Mouse (Mus musculus): Measurements from ENCODE around the gene Cttnbp2.

Gene Cttnbp2

DNA sequence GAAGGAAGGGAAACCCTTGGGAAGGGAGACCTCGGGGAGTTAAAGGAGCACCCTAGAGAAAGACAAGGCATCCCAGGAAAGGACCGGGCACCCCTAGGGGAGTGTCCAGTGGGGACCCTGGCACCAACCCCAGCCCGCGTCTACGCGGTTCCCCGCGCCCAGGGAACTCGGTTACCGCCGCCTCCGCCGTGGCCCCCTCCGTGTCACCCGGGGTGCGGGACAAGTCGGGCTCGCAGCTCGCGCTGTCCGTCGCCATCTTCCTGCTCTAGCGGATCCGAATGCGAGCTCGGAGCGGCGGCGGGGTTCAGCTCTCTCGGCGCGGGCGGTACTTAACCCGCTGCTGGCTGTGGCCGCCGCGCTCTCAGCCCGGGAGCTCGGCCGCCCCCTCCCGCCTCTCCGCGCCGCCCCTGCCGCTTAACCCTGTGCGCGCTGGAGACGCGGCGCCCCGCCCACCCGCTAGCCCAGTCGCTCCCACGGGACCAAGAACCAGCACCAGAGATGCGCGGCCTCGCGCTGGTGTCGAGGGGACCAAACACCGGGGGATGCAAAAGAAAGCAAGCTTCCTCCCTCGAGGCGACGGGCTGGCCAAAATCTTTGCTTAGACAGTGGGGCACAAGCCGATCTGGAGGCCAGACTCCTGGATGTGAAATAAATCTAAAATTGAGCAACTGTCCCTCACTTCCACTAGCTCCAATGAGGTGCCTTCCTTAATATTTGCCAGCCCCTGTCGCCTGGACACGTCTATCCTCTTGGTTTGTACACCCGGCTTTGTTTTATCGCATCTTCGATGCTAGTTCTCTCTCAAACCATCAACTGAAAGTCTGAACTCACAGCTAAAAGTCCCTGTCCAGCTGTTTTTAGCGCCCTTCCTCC lies at the start of gene Cttnbp2:
TSS of gene Cttnbp2 (minus strand) at position 364 of the 873 bp plus-strand sequence.
- no peak for DNase-seq (ENCODE audit: low read depth, low spot score)

DNA sequence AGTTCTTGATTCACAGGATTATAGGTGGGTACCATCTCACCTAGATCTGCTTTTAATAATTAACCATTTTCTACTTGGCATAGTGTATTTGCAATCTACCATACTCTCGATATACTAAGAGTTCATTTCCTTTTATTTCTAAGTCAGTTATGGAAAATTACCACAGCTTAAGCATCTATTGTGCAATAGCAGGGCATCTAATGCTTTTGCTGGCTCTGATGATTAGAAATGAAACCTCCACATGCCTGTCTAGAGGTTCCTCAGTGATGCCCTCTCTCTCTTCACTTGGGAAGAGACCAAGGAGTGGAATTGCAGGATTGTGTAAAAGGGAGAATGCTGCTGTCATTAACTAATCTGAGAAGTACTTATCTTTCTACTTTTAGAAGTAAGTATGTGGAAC lies 44.4 kb upstream of the Cttnbp2 start:
- no peak for DNase-seq (ENCODE audit: low read depth, low spot score)

DNA sequence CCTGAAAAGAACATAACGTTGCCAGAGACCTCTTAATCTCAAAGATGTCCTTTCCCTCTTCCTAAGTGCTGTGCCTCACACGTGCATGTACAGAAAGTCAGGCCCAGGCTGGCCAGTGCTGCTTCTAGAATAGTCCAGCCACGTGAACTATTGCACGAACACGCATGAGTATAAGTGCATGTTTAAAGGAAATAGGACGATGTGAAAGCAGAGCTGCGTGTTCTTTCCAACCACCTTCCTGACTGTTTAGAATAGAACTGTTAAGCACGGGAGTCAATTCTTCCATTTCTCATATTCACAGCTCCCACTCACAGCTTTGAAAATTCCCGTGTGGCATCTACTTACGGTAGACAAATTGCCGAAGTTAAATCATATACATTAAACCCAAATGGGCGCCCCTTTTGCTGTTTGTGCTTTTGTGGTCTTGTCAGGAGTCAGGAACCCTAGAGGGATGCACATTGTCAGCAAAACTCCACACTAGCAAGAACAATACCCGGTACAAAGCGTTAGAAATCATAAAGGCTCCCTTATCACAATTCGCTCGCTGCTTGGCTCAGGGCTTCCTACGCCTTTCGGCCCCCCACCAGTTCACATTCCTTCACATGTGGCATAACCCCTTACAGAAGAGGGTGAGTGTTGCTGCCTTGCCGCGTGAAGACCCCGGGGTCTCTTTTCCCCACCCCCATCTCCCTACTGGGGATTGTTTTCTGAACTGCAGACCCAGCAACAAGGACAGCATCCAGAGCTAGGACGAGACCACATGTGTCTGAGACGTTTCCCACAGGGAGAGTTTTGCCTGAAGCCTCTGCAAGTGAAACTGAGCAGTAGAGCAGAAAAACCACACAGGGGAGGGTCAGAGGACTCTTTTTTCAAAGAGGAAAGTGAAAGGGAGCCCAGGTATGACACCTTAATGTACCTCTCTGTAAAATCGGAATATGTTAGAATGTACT lies 33.1 kb upstream of the Cttnbp2 start:
- no peak for DNase-seq (ENCODE audit: low read depth, low spot score)

DNA sequence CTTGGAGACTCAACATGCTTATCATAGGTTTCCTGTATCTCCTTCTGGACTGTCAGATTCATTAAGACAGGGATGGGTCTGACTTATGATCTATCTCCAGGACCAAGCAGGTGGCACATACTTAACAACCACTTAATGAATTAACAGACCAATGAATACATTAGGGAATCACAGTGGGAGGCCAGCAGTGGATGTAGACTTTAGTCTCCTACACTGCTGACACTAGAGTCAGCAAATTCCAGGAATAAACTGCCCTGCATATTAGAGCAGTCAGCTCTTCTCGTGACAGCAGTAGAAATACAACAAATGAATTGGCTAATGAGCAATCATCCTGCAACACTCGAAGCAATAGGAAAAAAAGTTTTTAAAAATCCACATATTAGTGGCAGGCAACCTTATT lies 29.2 kb upstream of the Cttnbp2 start:
- DNase-seq (ENCODE audit: low read depth, low spot score): no peak

DNA sequence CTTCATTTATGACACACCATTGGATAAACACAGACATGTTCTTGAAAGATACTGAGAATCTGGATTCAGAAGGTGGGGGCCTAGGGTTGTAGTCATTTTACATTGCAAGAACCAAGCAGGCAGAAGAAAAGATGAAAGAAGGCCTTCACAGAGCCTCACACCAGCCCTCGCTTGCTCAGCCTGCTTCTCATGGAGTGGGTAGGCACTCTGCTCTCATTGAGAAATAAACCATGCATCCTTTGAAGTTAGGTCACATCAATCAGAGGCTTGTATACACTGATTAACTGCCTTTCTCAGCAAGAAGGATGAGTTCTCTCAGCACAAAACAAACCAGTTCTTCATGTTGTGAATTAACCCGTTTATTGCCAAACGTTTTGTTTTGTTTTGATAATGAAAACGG lies 25.8 kb upstream of the Cttnbp2 start:
- DNase-seq (ENCODE audit: low read depth, low spot score): no peak

DNA sequence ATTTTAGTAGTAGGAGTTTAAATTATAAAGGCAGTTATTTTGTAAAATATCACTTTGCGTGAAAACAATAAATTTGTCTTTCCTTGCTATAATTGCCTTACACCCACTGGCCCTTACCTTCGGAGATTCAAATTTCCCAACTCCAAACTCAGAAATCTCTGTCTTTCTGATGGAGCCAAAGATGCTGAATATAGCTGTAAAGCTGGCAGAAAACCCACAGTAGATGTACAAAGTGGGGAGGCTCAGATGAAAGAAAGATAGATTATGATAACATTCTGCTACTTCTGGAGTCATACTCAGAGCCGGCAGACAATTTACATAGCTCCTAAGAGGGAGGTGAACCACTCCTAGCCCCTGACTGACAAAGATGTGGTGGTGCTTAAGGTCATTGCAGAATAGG lies 15.8 kb upstream of the Cttnbp2 start:
- no peak for DNase-seq (ENCODE audit: low read depth, low spot score)

DNA sequence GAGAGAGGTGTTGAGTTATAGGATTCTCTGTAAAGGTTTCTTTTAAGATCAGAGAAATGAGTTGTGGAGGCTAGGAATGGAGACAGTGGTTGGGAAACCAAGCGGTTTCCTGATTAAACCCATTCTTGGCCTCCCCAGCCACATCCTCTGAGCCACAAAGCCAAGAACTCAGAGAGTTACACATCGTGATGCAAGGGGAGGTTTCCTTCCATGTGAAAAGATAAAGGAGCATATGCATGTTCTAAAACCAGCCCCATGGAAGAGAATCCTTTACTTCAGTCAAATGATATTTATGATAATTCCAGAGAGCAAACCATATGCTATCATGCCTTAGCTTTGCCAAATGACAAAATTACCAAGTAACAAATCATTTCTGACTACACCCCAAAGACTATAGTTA lies 3.0 kb upstream of the Cttnbp2 start:
- no peak for DNase-seq (ENCODE audit: low read depth, low spot score)

DNA sequence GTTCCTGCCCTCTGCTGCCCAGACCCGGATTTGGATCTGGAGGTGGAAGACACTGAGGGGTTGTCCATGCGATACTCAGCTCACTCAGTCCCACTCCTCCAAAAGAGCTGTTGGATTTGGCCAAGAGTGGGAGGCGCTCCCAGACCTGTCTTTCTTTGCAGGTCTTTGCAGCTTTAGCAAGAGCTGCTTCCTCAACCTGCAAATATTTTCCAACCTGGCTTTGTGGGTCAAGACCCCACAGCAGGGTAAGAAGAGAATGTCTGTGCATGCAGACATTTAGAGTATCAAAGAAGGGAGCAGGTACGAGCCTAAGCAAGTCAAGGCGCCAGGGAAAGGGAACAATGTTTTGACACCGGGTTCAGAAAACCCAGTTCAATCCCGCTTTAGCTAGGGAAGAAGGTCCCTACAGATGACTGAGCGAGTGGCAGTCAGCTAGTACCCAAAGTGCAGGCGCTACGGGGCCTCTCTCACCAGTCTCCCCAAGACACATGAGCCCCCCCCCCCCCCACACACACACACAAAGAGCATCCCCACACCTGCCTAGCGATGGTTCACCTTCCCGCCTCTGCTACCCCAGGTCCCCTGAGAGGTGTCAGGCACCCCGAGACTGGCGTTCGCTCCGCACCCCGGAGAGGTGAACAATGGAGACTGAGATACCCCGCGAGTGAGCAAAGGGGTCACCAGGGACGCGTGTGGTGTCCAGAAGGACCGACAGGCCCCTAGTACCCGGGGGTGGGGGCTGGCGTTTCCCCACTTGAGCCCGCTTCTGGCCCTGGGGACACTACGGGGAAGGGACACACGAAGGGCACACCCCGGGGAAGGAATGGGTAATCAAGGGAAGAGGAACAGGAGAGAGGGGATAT lies 801 bp downstream of the Cttnbp2 start:
- no peak for DNase-seq (ENCODE audit: low read depth, low spot score)

DNA sequence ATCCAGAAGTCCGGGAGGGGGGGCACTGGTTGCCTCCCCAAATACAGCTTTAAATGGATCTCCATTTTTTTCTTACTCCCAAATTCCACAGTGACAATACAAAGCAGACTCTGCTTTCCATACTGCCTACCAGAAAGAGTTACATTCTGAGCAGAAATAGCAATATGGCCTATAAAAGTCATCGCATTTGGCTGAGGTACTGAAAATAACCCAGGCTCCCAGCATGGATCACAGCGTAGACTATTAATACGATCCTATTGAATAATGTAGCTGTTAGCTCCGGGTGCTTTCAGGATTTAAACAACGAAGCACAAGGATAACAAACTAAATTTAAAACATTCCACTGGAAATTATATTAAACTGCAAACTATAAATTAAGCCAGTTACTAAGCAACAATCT lies 2.8 kb downstream of the Cttnbp2 start:
- DNase-seq (ENCODE audit: low read depth, low spot score): no peak

DNA sequence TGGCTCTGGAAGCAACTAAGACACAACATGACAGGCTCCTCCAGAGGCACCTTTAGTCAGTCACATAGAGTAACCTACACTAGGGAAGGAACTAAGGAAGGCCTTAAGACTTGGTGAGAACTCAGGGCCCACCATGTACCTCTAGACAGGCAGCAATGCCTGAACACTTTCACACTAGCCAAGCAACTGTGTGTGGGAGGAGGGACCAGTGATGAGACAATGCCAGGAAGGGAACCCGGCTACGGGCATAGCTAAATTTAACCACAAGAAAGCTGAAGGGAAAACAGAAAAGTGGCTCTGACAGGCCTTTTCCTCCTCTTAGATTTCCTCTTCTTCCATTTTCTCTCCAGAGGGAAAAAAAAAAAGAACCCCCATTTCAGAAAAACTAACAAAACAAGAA lies 6.6 kb downstream of the Cttnbp2 start:
- no peak for DNase-seq (ENCODE audit: low read depth, low spot score)

DNA sequence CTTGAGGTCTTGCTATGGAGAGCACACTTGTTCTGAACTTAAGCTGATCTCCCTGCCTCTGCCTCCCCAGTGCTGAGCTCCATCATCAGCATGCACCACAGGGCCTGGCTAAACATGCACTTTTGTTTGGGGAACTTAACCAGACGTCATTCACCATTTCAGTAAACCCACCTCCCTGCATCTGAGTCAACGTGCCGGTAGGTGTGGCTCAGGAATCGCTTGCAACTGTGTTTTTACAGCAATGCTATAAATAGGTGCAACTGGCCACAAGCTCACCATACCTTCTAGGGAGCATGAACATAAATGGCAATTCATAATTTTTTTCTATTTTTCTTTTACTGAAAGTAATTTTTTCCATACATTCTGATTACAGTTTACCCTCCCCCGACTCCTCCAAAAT lies 14.8 kb downstream of the Cttnbp2 start:
- DNase-seq (ENCODE audit: low read depth, low spot score): no peak

DNA sequence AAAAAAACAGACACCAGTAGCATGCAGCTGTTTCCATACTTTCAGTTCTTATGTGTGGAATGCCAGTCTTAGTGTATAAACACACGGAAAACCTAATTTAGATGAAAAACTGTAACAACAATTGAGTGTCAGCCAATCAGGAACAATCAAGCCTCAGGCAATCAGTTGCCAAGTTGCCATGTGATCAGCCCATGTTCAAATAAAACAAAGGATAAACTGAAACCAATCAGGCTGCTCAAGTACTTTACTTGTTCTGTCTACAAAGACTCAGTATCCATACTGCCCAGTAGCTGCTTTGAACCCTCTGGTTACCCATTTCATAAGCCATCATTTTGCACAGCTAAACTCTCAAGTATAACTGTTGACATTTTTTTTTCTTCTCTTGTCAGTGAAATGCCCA lies 21.7 kb downstream of the Cttnbp2 start:
- DNase-seq (ENCODE audit: low read depth, low spot score): no peak

DNA sequence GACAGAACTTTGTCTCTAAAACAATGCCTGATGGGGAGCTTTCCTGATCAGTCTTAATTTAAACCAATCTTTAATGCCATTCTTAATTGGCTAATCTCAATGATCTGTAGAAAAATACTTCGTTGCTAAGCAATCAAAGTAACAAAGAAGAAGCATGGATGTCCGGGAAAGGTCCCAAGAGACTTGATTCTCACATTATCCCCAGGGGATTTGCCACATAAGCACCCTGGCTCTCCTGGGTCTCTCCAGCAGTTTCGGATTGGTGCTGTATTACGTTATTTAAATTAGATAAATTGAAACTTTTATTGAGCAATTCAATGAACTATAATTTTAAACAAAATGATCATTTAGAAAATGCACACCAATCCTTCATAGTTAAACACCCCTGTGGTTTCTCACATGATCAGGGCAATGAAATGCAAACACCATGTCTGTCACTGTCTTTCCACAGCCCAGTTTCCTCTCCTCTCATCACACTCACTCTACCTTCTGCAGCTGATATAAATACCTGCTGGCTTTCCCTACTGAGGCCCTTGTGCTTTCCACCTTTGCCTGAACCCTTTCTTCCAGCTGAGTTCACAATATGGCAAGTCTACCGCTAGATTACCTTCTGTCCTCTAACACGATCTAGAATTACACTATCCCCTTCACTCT lies 22.3 kb downstream of the Cttnbp2 start:
- no peak for DNase-seq (ENCODE audit: low read depth, low spot score)

DNA sequence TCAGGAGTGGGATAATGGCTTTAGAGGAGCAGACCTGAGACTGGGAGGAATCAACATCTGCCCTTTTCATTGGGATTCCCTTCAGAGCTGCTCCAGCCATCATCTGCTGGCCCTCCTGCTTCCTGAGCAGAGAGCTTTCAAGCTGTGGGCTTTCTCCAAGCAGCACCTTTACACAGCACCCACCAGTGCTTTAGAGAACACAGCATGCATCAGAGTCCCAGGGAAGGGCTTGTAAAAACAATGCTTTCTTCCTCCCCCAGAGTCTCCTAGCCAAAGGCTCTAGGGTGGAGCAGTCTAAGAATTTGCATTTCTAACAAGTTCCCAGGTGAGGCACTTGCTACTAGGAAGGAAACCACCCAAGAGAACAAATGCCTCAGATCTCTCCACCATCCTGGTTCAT lies 29.6 kb downstream of the Cttnbp2 start:
- no peak for DNase-seq (ENCODE audit: low read depth, low spot score)

DNA sequence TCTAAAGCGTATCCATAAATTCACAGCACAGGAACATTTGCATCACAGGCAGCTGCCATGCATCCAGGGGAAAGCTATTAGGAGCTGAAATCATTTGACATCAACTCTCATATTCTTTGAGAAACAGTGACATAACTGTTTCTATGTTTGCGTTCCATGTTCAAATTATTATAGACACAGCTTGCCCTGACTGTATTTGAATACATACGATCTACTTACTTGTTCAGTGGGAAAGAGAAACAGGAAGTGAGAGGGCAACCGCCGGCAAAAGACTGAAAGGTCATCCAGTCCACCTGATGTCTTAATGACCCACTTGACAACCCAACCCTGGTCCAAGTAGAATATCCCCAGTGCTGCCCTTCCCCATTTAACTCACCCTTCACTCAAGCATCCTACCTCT lies 30.6 kb downstream of the Cttnbp2 start:
- DNase-seq (ENCODE audit: low read depth, low spot score): no peak

DNA sequence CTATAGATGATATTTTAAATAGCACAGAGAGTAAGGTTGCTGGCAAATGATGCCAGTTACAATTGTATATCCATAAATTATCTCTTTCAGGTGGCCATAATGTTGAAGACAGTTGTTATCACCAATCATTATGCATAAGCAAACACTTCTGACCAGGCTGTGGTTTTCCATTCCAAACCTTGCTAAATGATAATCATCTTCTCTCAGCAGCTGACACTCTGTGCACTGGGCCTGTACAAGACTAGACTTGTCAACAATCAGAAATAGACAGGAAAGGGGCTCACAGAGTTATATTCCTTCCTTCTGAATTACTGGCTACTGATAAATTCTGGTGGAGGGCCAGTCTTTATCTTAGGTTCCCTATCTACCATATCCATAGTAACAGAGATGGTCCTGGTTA lies 32.1 kb downstream of the Cttnbp2 start:
- no peak for DNase-seq (ENCODE audit: low read depth, low spot score)

DNA sequence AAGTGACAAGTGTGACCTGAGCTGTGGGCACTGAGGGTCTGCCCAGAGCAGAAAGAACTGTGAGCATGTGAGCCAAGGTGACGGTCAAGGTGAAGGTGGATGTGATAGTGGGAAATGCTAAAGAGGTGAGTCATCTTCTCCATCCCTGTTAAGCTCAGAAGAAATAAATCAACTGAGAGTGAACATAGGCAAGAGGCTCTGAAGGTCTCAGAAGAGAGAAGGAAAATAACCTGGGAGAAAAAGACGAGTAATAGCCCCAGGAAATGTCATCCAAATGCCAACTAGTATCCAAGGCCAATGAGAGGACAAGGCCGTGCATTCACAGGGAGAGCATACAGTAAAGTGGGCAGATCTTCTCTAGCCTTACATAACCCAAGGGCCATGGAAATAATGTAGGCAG lies 32.9 kb downstream of the Cttnbp2 start:
- DNase-seq (ENCODE audit: low read depth, low spot score): no peak

DNA sequence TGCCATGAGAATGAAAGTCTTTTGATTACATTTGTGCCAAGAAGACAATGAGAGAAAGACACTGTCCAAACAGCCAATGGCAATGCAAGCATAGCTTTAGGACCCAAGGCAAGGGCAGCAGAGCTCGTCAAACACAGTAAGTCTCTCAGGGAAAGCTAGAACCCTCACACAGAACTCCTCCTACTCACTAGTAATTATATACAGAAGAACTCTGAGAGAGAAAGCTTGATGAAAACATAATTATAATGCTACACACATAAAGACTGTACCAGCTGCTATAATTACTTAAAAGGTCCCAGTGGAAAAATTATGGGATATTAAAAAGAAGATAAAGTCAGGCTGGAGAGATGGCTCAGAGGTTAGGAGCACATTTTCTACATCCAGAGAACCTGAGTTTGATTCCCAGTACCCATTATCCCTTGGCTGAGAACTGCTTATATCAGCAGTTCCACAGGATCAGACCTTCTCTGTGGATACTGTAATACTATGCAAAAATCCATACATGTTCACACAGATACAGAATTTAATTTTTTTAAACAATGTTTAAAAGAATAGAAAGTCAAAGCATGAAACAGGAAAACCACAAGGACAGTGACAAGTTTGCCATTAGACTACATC lies 37.2 kb downstream of the Cttnbp2 start:
- DNase-seq (ENCODE audit: low read depth, low spot score): no peak

DNA sequence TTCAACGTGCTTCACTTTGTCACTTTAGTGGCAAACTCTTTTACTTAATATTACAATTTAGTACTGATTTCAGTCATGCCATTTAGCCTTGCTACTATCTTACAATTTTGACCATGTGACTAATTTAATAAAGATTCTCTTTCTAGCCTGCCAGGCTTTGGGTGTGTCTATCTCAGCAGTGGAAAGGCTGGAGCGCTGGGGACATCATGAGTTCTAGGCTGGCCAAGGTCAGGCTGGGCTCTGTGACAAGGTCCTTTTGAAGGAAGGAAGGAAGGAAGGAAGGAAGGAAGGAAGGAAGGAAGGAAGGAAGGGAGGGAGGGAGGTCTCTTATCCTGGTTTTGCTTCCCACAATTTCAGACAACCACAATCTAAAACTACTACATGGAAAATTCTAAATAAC lies 39.7 kb downstream of the Cttnbp2 start:
- no peak for DNase-seq (ENCODE audit: low read depth, low spot score)

DNA sequence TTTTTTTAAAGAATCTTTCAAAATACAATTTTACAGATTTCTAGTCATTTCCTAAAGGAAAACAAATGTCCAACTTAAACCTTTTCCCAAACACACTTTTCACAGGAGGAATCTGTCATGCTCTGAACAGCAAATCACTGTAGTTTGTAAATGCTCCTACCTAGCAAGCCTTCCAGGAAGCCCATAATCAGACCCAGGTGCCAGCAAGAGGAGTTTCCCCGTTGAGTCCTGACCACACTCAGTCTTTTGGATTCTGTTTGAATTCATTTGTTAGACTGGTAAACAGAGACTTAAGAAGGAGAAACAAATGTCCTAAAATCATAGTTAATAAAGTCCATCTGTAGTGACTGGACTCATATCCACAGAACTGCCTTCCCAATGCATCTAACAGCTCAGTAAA lies 40.1 kb downstream of the Cttnbp2 start:
- no peak for DNase-seq (ENCODE audit: low read depth, low spot score)

DNA sequence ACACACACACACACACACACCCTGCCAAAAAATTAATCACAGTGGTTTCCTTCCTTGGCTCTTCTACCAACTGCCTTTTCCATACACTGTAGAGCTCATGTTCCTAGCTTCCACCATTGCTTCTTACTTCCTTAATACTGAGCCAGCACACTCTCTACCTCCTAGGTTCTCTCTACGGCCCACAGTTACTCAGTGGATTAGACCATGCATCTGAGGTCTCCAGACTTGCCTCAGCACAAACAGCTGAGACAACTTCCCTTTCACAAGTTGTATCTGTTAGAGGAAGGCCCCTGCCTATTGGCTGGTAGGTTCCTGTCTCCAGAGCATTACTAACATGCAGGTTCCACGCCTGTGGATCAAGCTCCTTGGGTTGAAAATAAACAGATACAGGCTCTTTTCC lies 45.4 kb downstream of the Cttnbp2 start:
- DNase-seq (ENCODE audit: low read depth, low spot score): no peak

Data from 3T3-L1 (cell line).